Mouse (Mus musculus) stomach, postnatal 0 days (tissue): Measurements from ENCODE around the gene Zfp36l1.
A peak's percentile ranks its signal among the peaks of the same experiment; 100 is the strongest.

ENCODE experiments used
- CTCF ChIP-seq: IDR thresholded peaks from 2 replicates; pipeline ENCODE4 v1.5.1; 2016; ENCODE audit warnings: antibody characterized with exemption, low read depth, mild to moderate bottlenecking, moderate library complexity
- EP300 ChIP-seq: optimal IDR thresholded peaks from 2 replicates; pipeline ENCODE3; 2016; ENCODE audit warnings: antibody characterized with exemption

DNA sequence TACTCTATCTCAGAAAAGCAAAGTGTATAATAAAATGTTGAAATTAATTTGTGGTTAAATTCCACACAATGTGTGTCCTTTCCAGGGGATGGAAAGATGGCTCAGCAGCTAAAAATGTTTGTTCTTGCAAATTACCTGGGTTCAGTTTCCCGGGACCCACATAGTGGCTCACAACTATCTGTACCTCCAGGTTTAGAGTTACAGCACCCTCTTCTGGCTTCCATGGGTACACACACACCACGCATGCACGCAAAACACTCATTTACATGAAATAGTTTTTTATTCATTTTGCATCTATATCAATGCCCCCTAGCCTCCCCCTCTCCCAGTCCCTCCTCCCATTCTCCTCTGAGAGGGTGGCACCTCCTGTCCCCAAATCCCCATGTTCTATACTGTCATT, 49.6 kb upstream of the Zfp36l1 start:
- TF ChIP-seq CTCF (peak; percentile 43), EP300 (no peak)
